7 mouse cellular contexts compared by ENCODE assay signal in genomic region chr12:49382565-49383520, GRCm38 (mm10). TPM values are rescaled to one million over a fixed set of nuclear protein-coding genes. Genes with fewer than 3 reads are reported as not detected.
DNase-seq lines count a peak whose midpoint lies in the region; ATAC-seq and TF ChIP-seq lines count a peak whose summit lies in the region.

TSS of gene Foxg1 (plus strand) at chr12:49382660.

- no peak for TF ChIP-seq CTCF in embryonic fibroblast, embryonic 13.5 days (IDR thresholded peaks at IDR 0.05; ENCODE audit: borderline replicate concordance, insufficient read depth, low read length)

- peak within 1 kb of the TSS; percentile 39 for H3K4me3 ChIP-seq in lung, embryonic 16.5 days (ENCODE audit: low read length)
- peak within 1 kb of the TSS; percentile 45 for H3K4me3 ChIP-seq in embryonic fibroblast, embryonic 13.5 days (ENCODE audit: insufficient read depth, low read length)
- H3K4me3 ChIP-seq in midbrain, embryonic 15.5 days = peak within 1 kb of the TSS; percentile 26

- no peaks in the 10 kb centered on the region for H3K36me3 ChIP-seq in lung, embryonic 16.5 days (ENCODE audit: control insufficient read depth, insufficient read depth, low read length)
- H3K36me3 ChIP-seq in midbrain, embryonic 15.5 days (replicated peaks) = no peaks in the 10 kb centered on the region

- under 1% methylated on average over 54 of the region's 61 CpGs for WGBS in lung, embryonic 16.5 days
- WGBS in midbrain, embryonic 15.5 days = under 1% methylated on average over 61 of the region's 61 CpGs

- H3K9me3 ChIP-seq in lung, embryonic 16.5 days (ENCODE audit: control insufficient read depth, low read length) = no peaks in the 10 kb centered on the region; the same call in 1 of the 2 replicates
- no peaks in the 10 kb centered on the region for H3K9me3 ChIP-seq in midbrain, embryonic 15.5 days

- H3K27ac ChIP-seq in lung, embryonic 16.5 days (ENCODE audit: low read length) = no peak within 1 kb of the TSS
- H3K27ac ChIP-seq in embryonic fibroblast, embryonic 13.5 days (ENCODE audit: insufficient read depth, low read length) = no peak within 1 kb of the TSS
- H3K27ac ChIP-seq in midbrain, embryonic 15.5 days = no peak within 1 kb of the TSS

- H3K4me1 ChIP-seq in lung, embryonic 16.5 days (replicated peaks; ENCODE audit: control insufficient read depth, insufficient read depth, low read length) = peaks cover 11% of the 10 kb centered on the region
- no peaks in the 10 kb centered on the region for H3K4me1 ChIP-seq in embryonic fibroblast, embryonic 13.5 days (ENCODE audit: control insufficient read depth, insufficient read depth, low read length)
- H3K4me1 ChIP-seq in midbrain, embryonic 15.5 days = 0 out of 2 replicates have a peak, but pooled peaks cover 5% of the 10 kb centered on the region

- peak within 1 kb of the TSS; percentile 47 for H3K4me2 ChIP-seq in lung, embryonic 16.5 days (ENCODE audit: low read depth, low read length)
- peak within 1 kb of the TSS; percentile 36 for H3K4me2 ChIP-seq in midbrain, embryonic 15.5 days

- peak; percentile 53 for ATAC-seq in lung, embryonic 16.5 days (ENCODE audit: low read depth)
- ATAC-seq in midbrain, embryonic 15.5 days (replicated peaks) = peak; percentile 21; the same call in 1 of the 2 replicates

- no peak within 1 kb of the TSS for H3K9ac ChIP-seq in lung, embryonic 16.5 days (ENCODE audit: low read length)
- H3K9ac ChIP-seq in midbrain, embryonic 15.5 days = no peak within 1 kb of the TSS

- no peak for DNase-seq in lung, postnatal 10 days
- peak; percentile 59 for DNase-seq in layer of hippocampus, adult 9-11 months
- no peak for DNase-seq in gastrocnemius, adult 8-10 months (ENCODE audit: low spot score in 2 of 2)
- DNase-seq in cerebellum, adult 18-20 months = no peak

- 0 out of 2 replicates have a peak, but pooled peaks have one; percentile 18 for TF ChIP-seq POLR2A in embryonic fibroblast, embryonic 13.5 days (IDR thresholded peaks at IDR 0.05; ENCODE audit: low read depth, low read length)

- H3K27me3 ChIP-seq in lung, embryonic 16.5 days (ENCODE audit: control insufficient read depth, insufficient read depth, low read depth, low read length) = peaks cover 85% of the 10 kb centered on the region
- peaks cover 52% of the 10 kb centered on the region for H3K27me3 ChIP-seq in midbrain, embryonic 15.5 days (replicated peaks)

RNA-seq across cellular contexts. Expression of gene Foxg1, which starts in this region (rescaled TPM):
- 0.15 TPM in 1 of 2 replicates, not detected in the other for polyA plus RNA-seq in lung, embryonic 16.5 days (2015; fragmentation: Nextera tagmentation; extraction: Ambion mirVana)
- polyA plus RNA-seq in embryonic fibroblast, embryonic 13.5 days (2011; ENCODE audit: insufficient read length, low read depth, missing spikeins) = 3.7 and 13.9 TPM in 2 replicates
- polyA plus RNA-seq in midbrain, embryonic 15.5 days (2015; fragmentation: Nextera tagmentation; extraction: Ambion mirVana) = 1.3 and 2.4 TPM in 2 replicates
- total RNA-seq in gastrocnemius, adult 8-10 months (2022) = not detected

Comparison
In these comparisons a context has a peak if more than half of its experiments do, and no peak if none do; other contexts are left out.
1. Peak in ATAC-seq, H3K4me3 ChIP-seq and H3K4me2 ChIP-seq in lung, embryonic 16.5 days; RNA of the gene not detected or under 1 TPM.